Mouse (Mus musculus) CD4-positive, CD25-positive, alpha-beta regulatory T cell, adult 9 weeks (primary cell): ENCODE measurements around the gene Pdzd11. TPM values are rescaled to one million over a fixed set of nuclear protein-coding genes. Genes with fewer than 3 reads are reported as not detected.

Experiments
- polyA plus RNA-seq: library from polyadenylated mRNA; unstranded; fragments of 100-300 nt; shearing (Covaris generic); gene quantifications from one replicate; pipeline ENCODE4 v1.2.1, GENCODE M21; 2017

The Pdzd11 gene
- polyA plus RNA-seq = 52.3 TPM

DNA sequence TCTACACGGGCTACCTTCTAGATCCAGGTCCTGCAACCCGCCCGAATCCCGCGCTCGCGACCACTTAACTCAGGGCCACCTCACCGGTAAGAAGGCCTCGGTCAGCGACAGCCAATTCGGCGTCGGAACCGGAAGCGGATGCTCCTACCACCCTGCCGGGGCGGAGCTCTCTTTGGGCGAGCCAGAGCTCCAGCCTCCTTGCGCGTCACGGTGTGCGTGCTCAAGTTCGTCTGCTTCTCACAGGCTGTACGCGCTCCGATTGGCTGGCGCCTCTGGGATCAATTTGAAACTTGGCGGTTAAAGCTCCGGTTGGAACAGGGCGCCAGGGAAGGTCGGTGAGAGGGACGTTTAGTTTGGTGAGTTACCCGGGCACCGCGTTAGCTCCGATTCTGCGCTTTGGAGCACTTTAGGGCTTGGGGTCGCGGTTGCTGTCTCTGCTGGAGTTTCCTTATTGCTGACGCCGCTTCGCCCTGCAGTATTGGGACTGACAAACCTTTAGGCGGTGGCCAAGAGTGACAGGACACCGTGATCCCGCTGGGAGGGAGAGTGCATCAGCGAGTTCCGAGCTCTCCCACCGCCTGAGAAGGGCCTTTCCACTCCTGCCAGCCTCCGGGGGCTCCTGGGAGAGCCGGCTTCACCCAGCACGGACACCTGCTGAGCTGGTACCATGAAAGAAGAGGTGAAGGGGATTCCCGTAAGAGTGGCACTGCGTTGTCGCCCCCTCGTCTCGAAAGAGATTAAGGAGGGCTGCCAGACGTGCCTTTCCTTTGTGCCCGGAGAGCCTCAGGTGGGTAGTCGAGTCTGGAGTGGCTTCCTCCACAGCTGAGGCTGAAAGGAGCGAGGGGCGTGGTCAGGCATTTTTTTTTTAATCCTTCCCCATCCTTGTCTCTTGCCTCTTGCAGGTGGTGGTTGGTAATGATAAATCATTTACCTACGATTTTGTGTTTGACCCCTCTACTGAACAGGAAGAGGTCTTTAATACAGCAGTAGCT is at the start of gene Pdzd11:
Gene Pdzd11 (minus strand): TSS at position 767 of the 992 bp plus-strand sequence.

DNA sequence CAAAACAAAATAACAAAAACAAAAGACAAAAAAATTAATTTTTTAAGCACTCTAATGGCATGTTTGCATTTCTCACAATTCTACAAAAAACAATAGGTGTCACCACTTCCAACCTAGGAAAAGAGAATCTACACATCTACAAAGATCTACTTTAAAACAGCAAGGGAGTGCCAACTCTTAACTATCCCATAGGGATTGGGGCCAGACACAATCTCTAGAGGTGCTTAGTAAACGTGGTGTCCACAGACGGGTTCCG is 894 bp downstream of the Pdzd11 start, which contains the start of gene Kif4:
Gene Kif4 (plus strand): TSS at position 192 of the 256 bp plus-strand sequence.

DNA sequence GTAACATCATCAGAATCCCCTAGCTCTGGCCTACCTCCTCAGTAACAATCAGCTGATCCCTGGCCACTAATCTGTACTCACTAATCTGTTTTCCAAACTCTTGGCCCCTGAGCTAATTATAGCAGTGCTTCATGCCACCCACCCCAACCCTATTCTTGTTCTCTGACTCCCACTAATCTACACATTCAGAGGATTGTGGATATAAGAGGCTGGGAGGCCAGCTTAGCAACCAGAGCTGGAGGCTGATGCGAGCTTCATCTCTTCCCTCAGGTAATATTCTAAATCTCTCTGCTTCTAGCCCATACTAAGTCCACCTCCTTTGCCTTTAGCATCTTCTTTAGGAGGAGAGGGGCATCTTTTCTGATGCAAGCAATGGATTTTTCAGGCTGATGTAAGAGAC is 21.1 kb downstream of the Pdzd11 start, which contains the start of gene Arr3:
Gene Arr3 (plus strand): TSS at position 184 of the 400 bp plus-strand sequence.

DNA sequence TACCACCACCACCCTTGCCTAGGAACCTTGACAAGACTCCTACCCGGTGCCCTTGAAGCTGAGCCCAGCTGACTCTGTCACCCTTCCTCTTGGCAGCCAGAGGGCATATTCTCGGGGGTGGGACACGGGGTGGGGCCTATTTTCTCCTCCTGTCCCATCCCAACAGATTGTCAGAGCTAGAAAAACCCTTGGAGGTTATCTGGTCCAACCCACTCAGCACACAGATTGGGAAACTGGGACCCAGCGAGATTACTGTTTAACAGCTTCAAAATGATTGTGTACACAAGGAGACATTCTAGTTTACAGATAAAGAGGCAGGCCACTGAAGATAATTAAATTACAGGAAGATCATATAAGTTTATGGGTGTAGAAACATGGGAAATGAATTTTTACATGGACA is 31.6 kb downstream of the Pdzd11 start, which contains the start of gene P2ry4:
Gene P2ry4 (minus strand): TSS at position 79 of the 400 bp plus-strand sequence.

Other genes with a start within 250 kb of the Pdzd11 start
- gene Otud6a, start 197.6 kb downstream of the Pdzd11 start, polyA plus RNA-seq = not detected
- not detected for gene Awat2, start 183.9 kb downstream of the Pdzd11 start, polyA plus RNA-seq
- gene Igbp1, start 132.3 kb downstream of the Pdzd11 start, polyA plus RNA-seq = 40.5 TPM
- gene Dgat2l6, start 101.7 kb downstream of the Pdzd11 start, polyA plus RNA-seq = not detected
- gene Awat1, start 54.3 kb downstream of the Pdzd11 start, polyA plus RNA-seq = not detected
- not detected for gene P2ry4, start 31.7 kb downstream of the Pdzd11 start, polyA plus RNA-seq
- not detected for gene Arr3, start 21.1 kb downstream of the Pdzd11 start, polyA plus RNA-seq
- gene Kif4, start 831 bp downstream of the Pdzd11 start, polyA plus RNA-seq = 1.9 TPM
- gene Gdpd2, start 103.3 kb upstream of the Pdzd11 start, polyA plus RNA-seq = not detected
- 15.7 TPM for gene Dlg3, start 141.2 kb upstream of the Pdzd11 start, polyA plus RNA-seq